Mouse (Mus musculus) intestine, embryonic 14.5 days (tissue): ENCODE measurements around the gene Fbxo17. TPM values are rescaled to one million over a fixed set of nuclear protein-coding genes. Genes with fewer than 3 reads are reported as not detected.

ENCODE experiments used
- ATAC-seq: fragments of 200-750 bp; cut with Nextera tagmentation; replicated peaks from 2 replicates; pipeline ENCODE4 v1.8.0; 2017; ENCODE audit warnings: low read depth, moderate number of reproducible peaks, moderate TSS enrichment, moderate library complexity; ENCODE audit not compliant: low FRiP score, low TSS enrichment
- DNase-seq: peaks from one replicate; pipeline ENCODE4 v3.0.0-alpha.2; 2018; ENCODE audit warnings: low spot score
- H3K27ac ChIP-seq: fragments of 300-500 bp; sonication (generic); 2 replicates; pipeline ENCODE4 v1.5.1; 2014; ENCODE audit warnings: low read depth, mild to moderate bottlenecking, control low read depth
- H3K27me3 ChIP-seq: fragments of 300-500 bp; sonication (generic); replicated peaks from 2 replicates; pipeline ENCODE4 v1.6.1; 2014; ENCODE audit warnings: low read length, control low read depth; ENCODE audit not compliant: control insufficient read depth, insufficient read depth
- H3K36me3 ChIP-seq: fragments of 300-500 bp; sonication (generic); 2 replicates; pipeline ENCODE4 v1.6.1; 2014; ENCODE audit warnings: low read length, control low read depth; ENCODE audit not compliant: control insufficient read depth, insufficient read depth
- H3K4me1 ChIP-seq: fragments of 300-500 bp; sonication (generic); replicated peaks from 2 replicates; pipeline ENCODE4 v1.6.1; 2014; ENCODE audit warnings: low read length, control low read depth, mixed read lengths; ENCODE audit not compliant: control insufficient read depth, insufficient read depth
- H3K4me2 ChIP-seq: fragments of 300-500 bp; sonication (generic); 2 replicates; pipeline ENCODE4 v1.6.1; 2014; ENCODE audit warnings: low read length
- H3K4me3 ChIP-seq: fragments of 300-500 bp; sonication (generic); 2 replicates; pipeline ENCODE4 v1.5.1; 2014; ENCODE audit warnings: low read depth, low read length, control low read depth, mixed read lengths
- H3K9ac ChIP-seq: fragments of 300-500 bp; sonication (generic); 2 replicates; pipeline ENCODE4 v1.6.1; 2014; ENCODE audit warnings: mild to moderate bottlenecking, low read length
- H3K9me3 ChIP-seq: fragments of 300-500 bp; sonication (generic); 2 replicates; pipeline ENCODE4 v1.6.1; 2016; ENCODE audit warnings: low read length, control low read depth; ENCODE audit not compliant: control insufficient read depth
- WGBS: fragments of 180-500 bp; shearing (Covaris S2); extraction: QIAGEN DNeasy Blood & Tissue Kit; methylation state at CpG from one replicate; pipeline ENCODE4 v1.1.7; 2014; 5-methylcytosine and 5-hydroxymethylcytosine counted together
- polyA plus RNA-seq: library from polyadenylated mRNA; unstranded; fragments of >200 nt; fragmentation: Nextera tagmentation; extraction: Ambion mirVana; gene quantifications from 2 replicates; pipeline ENCODE4 v1.2.1, GENCODE M21; 2014

Gene Fbxo17
- polyA plus RNA-seq, 1 experiment from 2014 or later, result 6.2 TPM

DNA sequence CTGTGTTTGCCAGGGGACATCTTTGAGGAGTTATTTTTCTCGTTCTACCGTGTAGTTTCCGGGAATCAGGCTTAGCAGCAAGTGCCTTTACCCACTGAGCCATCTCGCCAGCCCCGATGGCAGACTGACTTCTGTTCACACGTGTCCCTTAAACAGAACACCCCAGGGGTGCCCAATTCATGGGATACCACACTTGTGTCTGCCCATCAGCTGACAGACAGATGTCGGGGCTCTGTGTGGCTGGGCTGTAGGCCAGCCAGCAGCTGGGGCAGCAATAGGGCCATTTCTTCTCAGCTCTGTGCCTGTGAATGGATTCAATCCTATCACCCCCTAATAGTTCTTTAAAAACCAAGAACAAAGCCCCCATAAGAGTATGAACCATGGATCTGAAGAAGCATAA is 58.5 kb downstream of the Fbxo17 start:
- peaks cover under 1% of the 10 kb centered on the region; the same call in 1 of the 2 replicates for H3K4me1 ChIP-seq
- H3K36me3 ChIP-seq, result peaks cover 6% of the 10 kb centered on the region
- no peak overlapping the region for H3K27ac ChIP-seq
- H3K9me3 ChIP-seq, result no peaks in the 10 kb centered on the region
- WGBS, result 85% methylated on average over 7 of the region's 7 CpGs
- ATAC-seq (no peak), DNase-seq (no peak)
- no peak overlapping the region for H3K4me3 ChIP-seq
- no peaks in the 10 kb centered on the region for H3K27me3 ChIP-seq
- no peak overlapping the region for H3K4me2 ChIP-seq
- H3K9ac ChIP-seq, result no peak overlapping the region

DNA sequence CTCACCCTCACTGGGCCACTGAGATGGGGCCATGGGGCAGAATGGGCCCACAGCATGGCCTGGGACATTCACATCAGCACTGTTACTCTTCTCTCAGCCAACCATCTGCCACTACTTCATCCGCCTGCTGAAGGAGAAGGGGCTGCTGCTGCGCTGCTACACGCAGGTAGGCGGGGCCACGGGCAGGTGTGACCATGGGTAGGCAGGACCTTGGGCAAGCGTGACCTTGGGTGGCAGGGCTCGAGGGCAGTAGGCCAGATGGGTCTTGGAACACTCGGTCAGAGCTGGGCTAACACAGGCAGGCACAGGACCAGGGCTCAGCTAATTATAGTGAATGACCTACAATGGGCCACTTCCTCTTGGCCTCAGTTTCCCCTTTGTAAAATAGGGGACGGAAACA is 62.2 kb downstream of the Fbxo17 start:
- no peak overlapping the region for H3K4me3 ChIP-seq
- no peak for ATAC-seq
- 83% methylated on average over 9 of the region's 9 CpGs for WGBS

DNA sequence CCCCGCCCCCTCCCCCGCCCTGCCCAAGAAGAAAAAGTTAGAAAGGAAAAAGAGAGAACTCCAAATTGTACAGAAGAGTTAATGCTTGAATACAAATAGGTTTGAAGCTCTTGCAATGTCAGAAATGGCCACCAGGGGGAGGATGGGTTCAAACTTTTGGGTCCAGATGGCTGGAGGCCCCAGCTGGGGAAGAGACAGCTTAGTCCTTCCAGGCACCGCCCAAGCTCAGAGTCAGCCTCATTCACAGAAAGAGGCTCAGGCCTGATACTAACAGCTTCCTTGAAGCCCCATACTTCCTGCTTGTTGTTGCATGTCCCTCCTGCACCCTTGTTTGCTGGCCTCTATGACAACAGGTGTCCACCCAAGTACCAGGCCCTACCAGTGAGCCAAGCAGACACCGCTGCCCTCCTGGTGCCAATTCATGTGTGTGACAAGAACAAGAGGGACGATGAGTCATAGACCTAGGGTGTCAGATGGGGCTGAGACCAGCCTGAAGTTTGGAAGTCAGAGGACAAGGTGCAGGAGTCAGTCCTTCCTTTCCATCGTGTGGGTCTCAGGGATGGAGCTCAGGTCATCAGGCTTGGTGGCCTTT is 63.6 kb downstream of the Fbxo17 start:
- H3K4me2 ChIP-seq, result no peak overlapping the region
- 46% methylated on average over 6 of the region's 6 CpGs for WGBS
- H3K9me3 ChIP-seq, result no peaks in the 10 kb centered on the region
- ATAC-seq, result peak; percentile 78
- peak; percentile 98 for DNase-seq
- H3K4me1 ChIP-seq, result peaks cover 7% of the 10 kb centered on the region
- no peak overlapping the region for H3K4me3 ChIP-seq
- H3K9ac ChIP-seq, result no peak overlapping the region
- no peak overlapping the region; the same call in 1 of the 2 replicates for H3K27ac ChIP-seq
- H3K36me3 ChIP-seq, result peaks cover 17% of the 10 kb centered on the region
- no peaks in the 10 kb centered on the region for H3K27me3 ChIP-seq

More for the DNA sequence above, 62.2 kb downstream of the Fbxo17 start:
- Histone ChIP-seq H3K27me3 (no peaks in the 10 kb centered on the region), H3K36me3 (peaks cover 15% of the 10 kb centered on the region), H3K9me3 (no peaks in the 10 kb centered on the region), H3K4me2 (no peak overlapping the region), H3K9ac (no peak overlapping the region), H3K27ac (no peak overlapping the region), H3K4me1 (peaks cover 7% of the 10 kb centered on the region)
- DNase-seq, result no peak

DNA sequence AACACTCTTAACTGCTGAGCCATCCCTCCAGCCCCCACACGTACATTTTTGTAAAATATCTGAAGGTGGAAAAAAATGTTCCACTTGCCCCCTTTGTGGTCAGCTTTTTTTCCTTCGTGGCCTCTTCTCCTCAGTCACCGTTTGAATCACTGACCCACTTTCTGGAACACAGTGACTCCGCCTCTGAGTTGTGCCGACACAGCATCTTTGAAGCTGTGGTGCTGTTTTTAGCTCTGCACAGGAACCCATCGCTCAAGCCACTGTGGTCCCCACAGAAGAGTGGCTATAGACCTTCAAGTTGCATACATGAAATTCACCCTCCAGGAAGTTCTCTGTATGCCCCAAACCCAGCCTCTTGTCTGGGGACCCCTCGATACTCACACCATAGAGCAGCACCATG is 64.3 kb downstream of the Fbxo17 start:
- Histone ChIP-seq H3K4me3 (no peak overlapping the region), H3K4me1 (peaks cover 7% of the 10 kb centered on the region), H3K27ac (no peak overlapping the region), H3K9ac (no peak overlapping the region), H3K9me3 (no peaks in the 10 kb centered on the region), H3K4me2 (no peak overlapping the region), H3K27me3 (no peaks in the 10 kb centered on the region), H3K36me3 (peaks cover 17% of the 10 kb centered on the region)
- no peak for DNase-seq
- 78% methylated on average over 7 of the region's 7 CpGs for WGBS
- ATAC-seq, result no peak

GRCm38 (mm10) chr7:28781261-28781663 is 64.7 kb downstream of the Fbxo17 start:
- no peak for ATAC-seq
- no peaks in the 10 kb centered on the region for H3K27me3 ChIP-seq
- 90% methylated on average over 8 of the region's 8 CpGs for WGBS
- no peak for DNase-seq
- no peak overlapping the region for H3K4me2 ChIP-seq
- peaks cover 7% of the 10 kb centered on the region for H3K4me1 ChIP-seq
- H3K9me3 ChIP-seq, result no peaks in the 10 kb centered on the region
- no peak overlapping the region for H3K27ac ChIP-seq
- no peak overlapping the region for H3K4me3 ChIP-seq
- no peak overlapping the region for H3K9ac ChIP-seq
- H3K36me3 ChIP-seq, result peaks cover 17% of the 10 kb centered on the region

DNA sequence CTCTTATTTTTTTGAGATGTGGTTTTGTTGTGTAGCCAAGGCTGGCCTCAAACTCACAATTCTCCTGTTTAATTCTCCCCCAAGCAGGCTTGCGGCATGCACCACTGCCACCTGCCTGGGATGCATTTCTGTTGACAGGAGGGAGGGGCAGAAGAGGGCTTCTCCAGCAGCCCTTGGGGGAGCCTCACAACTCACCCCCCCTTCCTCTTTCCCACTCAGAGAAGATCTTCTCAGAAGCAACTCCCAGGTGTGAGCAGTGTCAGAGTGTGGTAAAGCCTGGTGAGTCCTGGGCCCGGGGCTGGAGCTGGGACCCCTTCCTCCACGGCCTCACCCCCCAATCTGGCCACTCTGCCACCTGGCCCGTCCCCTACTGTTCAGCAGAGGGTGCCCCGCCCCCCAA is 68.6 kb downstream of the Fbxo17 start:
- H3K27me3 ChIP-seq, result no peaks in the 10 kb centered on the region
- no peak overlapping the region for H3K4me3 ChIP-seq
- peaks cover 17% of the 10 kb centered on the region; the same call in 1 of the 2 replicates for H3K36me3 ChIP-seq
- WGBS, result 70% methylated on average over 5 of the region's 5 CpGs
- no peak for DNase-seq
- no peaks in the 10 kb centered on the region for H3K9me3 ChIP-seq
- no peak overlapping the region for H3K9ac ChIP-seq
- no peak overlapping the region for H3K4me2 ChIP-seq
- no peak overlapping the region for H3K27ac ChIP-seq
- H3K4me1 ChIP-seq, result peaks cover 19% of the 10 kb centered on the region
- no peak for ATAC-seq

Other genes starting within 250 kb of the Fbxo17 start
- gene Ifnl2, start 206.3 kb upstream of the Fbxo17 start, polyA plus RNA-seq, result not detected in 2 replicates
- not detected in 2 replicates for gene Ifnl3, start 194.0 kb upstream of the Fbxo17 start, polyA plus RNA-seq
- gene Sycn, start 175.9 kb upstream of the Fbxo17 start, polyA plus RNA-seq, result 15.7 and 17.9 TPM in 2 replicates
- not detected in 2 replicates for gene Nccrp1, start 169.6 kb upstream of the Fbxo17 start, polyA plus RNA-seq
- 26.7 and 27.7 TPM in 2 replicates for gene Samd4b, start 118.7 kb upstream of the Fbxo17 start, polyA plus RNA-seq
- gene Pak4, start 118.6 kb upstream of the Fbxo17 start, polyA plus RNA-seq, result 50.2 and 50.8 TPM in 2 replicates
- not detected in 2 replicates for gene Acp7, start 85.5 kb upstream of the Fbxo17 start, polyA plus RNA-seq
- 2.8 and 3.8 TPM in 2 replicates for gene Fbxo27, start 24.0 kb upstream of the Fbxo17 start, polyA plus RNA-seq
- 152 and 157 TPM in 2 replicates for gene Mrps12, start 25.0 kb downstream of the Fbxo17 start, polyA plus RNA-seq
- 27.1 and 30.2 TPM in 2 replicates for gene Sars2, start 25.2 kb downstream of the Fbxo17 start, polyA plus RNA-seq
- not detected in 2 replicates for gene Ccer2, start 39.4 kb downstream of the Fbxo17 start, polyA plus RNA-seq
- 56.8 and 60.1 TPM in 2 replicates for gene Sirt2, start 49.9 kb downstream of the Fbxo17 start, polyA plus RNA-seq
- 38.7 and 41.8 TPM in 2 replicates for gene Nfkbib, start 50.7 kb downstream of the Fbxo17 start, polyA plus RNA-seq
- 3.5 and 4.3 TPM in 2 replicates for gene Rinl, start 72.2 kb downstream of the Fbxo17 start, polyA plus RNA-seq
- 232 and 241 TPM in 2 replicates for gene Hnrnpl, start 91.7 kb downstream of the Fbxo17 start, polyA plus RNA-seq
- gene Ech1, start 108.4 kb downstream of the Fbxo17 start, polyA plus RNA-seq, result 188 and 194 TPM in 2 replicates
- gene Lgals4, start 117.0 kb downstream of the Fbxo17 start, polyA plus RNA-seq, result 604 and 737 TPM in 2 replicates
- 0.42 and 0.58 TPM in 2 replicates for gene Lgals7, start 147.0 kb downstream of the Fbxo17 start, polyA plus RNA-seq
- gene Capn12, start 164.6 kb downstream of the Fbxo17 start, polyA plus RNA-seq, result 0.23 and 0.44 TPM in 2 replicates
- gene Actn4, start 245.5 kb downstream of the Fbxo17 start, polyA plus RNA-seq, result 298 and 300 TPM in 2 replicates